Mouse (Mus musculus) hindbrain, postnatal 0 days (tissue): ENCODE data around the gene Zic2. TPM values are rescaled to one million over a fixed set of nuclear protein-coding genes. Genes with fewer than 3 reads are reported as not detected.
"Not testable (repeated sequence)": the region's sequence is repeated elsewhere in the genome, so short reads cannot be mapped to it uniquely, and the experiment has no call there.

Source experiments
- ATAC-seq: fragments of 200-750 bp; cut with Nextera tagmentation; 2 replicates; pipeline ENCODE4 v1.8.0; 2017; ENCODE audit warnings: mild to moderate bottlenecking, moderate TSS enrichment, moderate library complexity
- DNase-seq: peaks from one replicate; pipeline ENCODE4 v3.0.0-alpha.2; 2015; ENCODE audit warnings: low spot score
- H3K27ac ChIP-seq: fragments of 300-500 bp; sonication (generic); 2 replicates; pipeline ENCODE4 v1.5.1; 2014; ENCODE audit warnings: mild to moderate bottlenecking
- H3K27me3 ChIP-seq: fragments of 300-500 bp; sonication (generic); 2 replicates; pipeline ENCODE4 v1.6.1; 2014; ENCODE audit warnings: low read length, mixed read lengths; ENCODE audit not compliant: insufficient read depth
- H3K36me3 ChIP-seq: fragments of 300-500 bp; sonication (generic); 2 replicates; pipeline ENCODE4 v1.6.1; 2014; ENCODE audit warnings: low read length, mixed read lengths; ENCODE audit not compliant: insufficient read depth
- H3K4me1 ChIP-seq: fragments of 300-500 bp; sonication (generic); 2 replicates; pipeline ENCODE4 v1.6.1; 2014; ENCODE audit warnings: antibody characterized with exemption, low read length, mixed read lengths; ENCODE audit not compliant: insufficient read depth
- H3K4me2 ChIP-seq: fragments of 300-500 bp; sonication (generic); 2 replicates; pipeline ENCODE4 v1.6.1; 2014; ENCODE audit warnings: low read depth, mild to moderate bottlenecking, low read length, moderate library complexity, mixed read lengths
- H3K4me3 ChIP-seq: fragments of 300-500 bp; sonication (generic); 2 replicates; pipeline ENCODE4 v1.5.1; 2014; ENCODE audit warnings: low read length
- H3K9ac ChIP-seq: fragments of 300-500 bp; sonication (generic); replicated peaks from 2 replicates; pipeline ENCODE4 v1.6.1; 2014; ENCODE audit warnings: mild to moderate bottlenecking, low read length, moderate library complexity, mixed read lengths
- H3K9me3 ChIP-seq: fragments of 300-500 bp; sonication (generic); 2 replicates; pipeline ENCODE4 v1.6.1; 2016; ENCODE audit warnings: low read length, mixed read lengths
- CTCF ChIP-seq: IDR thresholded peaks from 2 replicates; pipeline ENCODE4 v1.5.1; 2016; ENCODE audit warnings: antibody characterized with exemption, control low read depth, low read depth
- WGBS: fragments of 180-500 bp; shearing (Covaris S2); extraction: QIAGEN DNeasy Blood & Tissue Kit; methylation state at CpG from one replicate; pipeline ENCODE4 v1.1.7; 2014; 5-methylcytosine and 5-hydroxymethylcytosine counted together
- polyA plus RNA-seq: library from polyadenylated mRNA; unstranded; fragments of >200 nt; fragmentation: Nextera tagmentation; extraction: Ambion mirVana; gene quantifications from 2 replicates; pipeline ENCODE4 v1.2.1, GENCODE M21; 2015
- total RNA-seq: library from RNA; depleted of rRNA; stranded (reverse); fragments of >200 nt; gene quantifications from 2 replicates; pipeline ENCODE4 v1.2.3, GENCODE M21; 2014

Zic2 gene
- total and polyA plus RNA-seq, 2 experiments from 2014 or later, result 35.9 to 234 TPM

GRCm38 (mm10) chr14:122453388-122453995 lies 21.7 kb upstream of the Zic2 start:
- TF ChIP-seq CTCF, result peak; percentile 60
- Histone ChIP-seq H3K27ac (peak overlapping the region; percentile 83), H3K9ac (peak overlapping the region; percentile 28), H3K4me1 (peaks cover 25% of the 10 kb centered on the region; the same call in 1 of the 2 replicates), H3K27me3 (peaks cover 15% of the 10 kb centered on the region; the same call in 1 of the 2 replicates), H3K9me3 (no peaks in the 10 kb centered on the region), H3K36me3 (no peaks in the 10 kb centered on the region), H3K4me3 (peak overlapping the region; percentile 7; the same call in 1 of the 2 replicates), H3K4me2 (peak overlapping the region; percentile 43)
- ATAC-seq, result peak; percentile 74
- 2% methylated on average over 32 of the region's 32 CpGs for WGBS
- DNase-seq, result peak; percentile 81

- Histone ChIP-seq H3K4me3 (peak overlapping the region; percentile 7; the same call in 1 of the 2 replicates), H3K4me1 (peaks cover 25% of the 10 kb centered on the region; the same call in 1 of the 2 replicates), H3K27ac (peak overlapping the region; percentile 83), H3K9me3 (no peaks in the 10 kb centered on the region), H3K27me3 (peaks cover 15% of the 10 kb centered on the region; the same call in 1 of the 2 replicates), H3K9ac (peak overlapping the region; percentile 28; the same call in 1 of the 2 replicates), H3K4me2 (peak overlapping the region; percentile 43), H3K36me3 (no peaks in the 10 kb centered on the region)
- DNase-seq, result peak; percentile 55
- TF ChIP-seq CTCF, result no peak
- 9% methylated on average over 12 of the region's 12 CpGs for WGBS
- no peak for ATAC-seq
Observed at GRCm38 (mm10) chr14:122453996-122454738, 21.1 kb upstream of the Zic2 start.

GRCm38 (mm10) chr14:122454901-122455561 lies 20.2 kb upstream of the Zic2 start:
- DNase-seq (peak; percentile 81), ATAC-seq (peak; percentile 6; the same call in 1 of the 2 replicates)
- Histone ChIP-seq H3K9ac (no peak overlapping the region), H3K4me3 (no peak overlapping the region), H3K9me3 (no peaks in the 10 kb centered on the region), H3K27ac (peak overlapping the region; percentile 83), H3K4me2 (0 out of 2 replicates have a peak overlapping the region, but pooled peaks have one; percentile 6), H3K27me3 (peaks cover 9% of the 10 kb centered on the region; the same call in 1 of the 2 replicates), H3K4me1 (peaks cover 25% of the 10 kb centered on the region; the same call in 1 of the 2 replicates), H3K36me3 (no peaks in the 10 kb centered on the region)
- WGBS, result 28% methylated on average over 10 of the region's 10 CpGs
- no peak for TF ChIP-seq CTCF

GRCm38 (mm10) chr14:122455562-122455958 lies 19.7 kb upstream of the Zic2 start:
- Histone ChIP-seq H3K27me3 (peaks cover 9% of the 10 kb centered on the region; the same call in 1 of the 2 replicates), H3K4me2 (0 out of 2 replicates have a peak overlapping the region, but pooled peaks have one; percentile 1)
- DNase-seq, result no peak

GRCm38 (mm10) chr14:122459332-122459731 lies 15.9 kb upstream of the Zic2 start:
- not testable (repeated sequence) for H3K9me3 ChIP-seq, H3K36me3 ChIP-seq, ATAC-seq, H3K4me1 ChIP-seq, DNase-seq, H3K27me3 ChIP-seq
- H3K4me3 ChIP-seq, result peak overlapping the region; percentile 70; the same call in 1 of the 2 replicates
- peak overlapping the region; percentile 76; the same call in 1 of the 2 replicates for H3K27ac ChIP-seq
- H3K4me2 ChIP-seq, result peak overlapping the region; percentile 61
- H3K9ac ChIP-seq, result peak overlapping the region; percentile 59
- WGBS, result 41% methylated on average over 9 of the region's 12 CpGs

More at GRCm38 (mm10) chr14:122455562-122455958, 19.7 kb upstream of the Zic2 start:
- H3K9ac ChIP-seq, result no peak overlapping the region
- TF ChIP-seq CTCF, result no peak
- peaks cover 23% of the 10 kb centered on the region; the same call in 1 of the 2 replicates for H3K4me1 ChIP-seq
- H3K9me3 ChIP-seq, result no peaks in the 10 kb centered on the region
- peak overlapping the region; percentile 83 for H3K27ac ChIP-seq
- WGBS, result 27% methylated on average over 4 of the region's 4 CpGs
- ATAC-seq, result no peak
- H3K36me3 ChIP-seq, result no peaks in the 10 kb centered on the region
- H3K4me3 ChIP-seq, result no peak overlapping the region

- H3K9ac ChIP-seq, result peak overlapping the region; percentile 59
- peak overlapping the region; percentile 70 for H3K4me3 ChIP-seq
- no peaks in the 10 kb centered on the region; the same call in 1 of the 2 replicates for H3K27me3 ChIP-seq
- peak overlapping the region; percentile 61 for H3K4me2 ChIP-seq
- WGBS, result 64% methylated on average over 1 of the region's 1 CpGs
- H3K27ac ChIP-seq, result peak overlapping the region; percentile 76
- ATAC-seq, result no peak
- DNase-seq, result no peak
- TF ChIP-seq CTCF, result no peak
- no peaks in the 10 kb centered on the region for H3K4me1 ChIP-seq
- H3K36me3 ChIP-seq, result no peaks in the 10 kb centered on the region
- H3K9me3 ChIP-seq, result no peaks in the 10 kb centered on the region
Observed at GRCm38 (mm10) chr14:122459776-122460175, 15.5 kb upstream of the Zic2 start.
